Mouse (Mus musculus): ENCODE measurements around the gene Fkbp9. TPM values are rescaled to one million over a fixed set of nuclear protein-coding genes. Genes with fewer than 3 reads are reported as not detected.

The Fkbp9 gene
- polyA plus RNA-seq, 1 experiment from 2014 or later, result 23.9 TPM

DNA sequence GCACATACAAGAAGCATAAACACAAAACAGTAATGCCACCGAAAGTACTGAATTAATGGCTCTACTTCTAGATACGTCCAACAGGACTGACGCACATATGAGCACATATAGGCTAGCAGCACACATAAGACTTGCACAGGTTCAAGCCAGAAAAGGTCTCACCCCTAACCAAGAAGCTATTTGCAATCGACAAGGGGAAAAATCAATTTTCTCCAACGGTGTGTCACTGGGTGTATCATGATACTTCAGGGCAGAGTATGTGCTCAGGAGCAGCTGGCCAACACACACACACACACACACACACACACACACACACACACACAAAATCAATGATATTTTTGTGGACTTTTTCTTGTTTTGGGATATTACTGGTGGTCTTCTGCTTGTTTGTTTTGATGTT is 73.6 kb downstream of the Fkbp9 start:
- Histone ChIP-seq H3K4me1 (ENCODE audit: control insufficient read depth, low read depth, low read length) (peaks cover 85% of the 10 kb centered on the region), H3K4me3 (ENCODE audit: low read depth, low read length) (no peak overlapping the region), H3K9me3 (replicated peaks; ENCODE audit: control insufficient read depth, low read length) (no peaks in the 10 kb centered on the region), H3K27ac (ENCODE audit: low read length) (peak overlapping the region; percentile 100), H3K27me3 (ENCODE audit: control insufficient read depth, insufficient read depth, low read depth, low read length) (no peaks in the 10 kb centered on the region), H3K9ac (ENCODE audit: low read depth, low read length) (no peak overlapping the region), H3K36me3 (ENCODE audit: control insufficient read depth, insufficient read depth) (peaks cover 12% of the 10 kb centered on the region), H3K4me2 (ENCODE audit: low read depth, low read length) (peak overlapping the region; percentile 50; the same call in 1 of the 2 replicates)
- ATAC-seq (ENCODE audit: low read depth), result no peak
- WGBS (ENCODE audit: insufficient replicate concordance), result 87% methylated on average over 5 of the region's 5 CpGs

DNA sequence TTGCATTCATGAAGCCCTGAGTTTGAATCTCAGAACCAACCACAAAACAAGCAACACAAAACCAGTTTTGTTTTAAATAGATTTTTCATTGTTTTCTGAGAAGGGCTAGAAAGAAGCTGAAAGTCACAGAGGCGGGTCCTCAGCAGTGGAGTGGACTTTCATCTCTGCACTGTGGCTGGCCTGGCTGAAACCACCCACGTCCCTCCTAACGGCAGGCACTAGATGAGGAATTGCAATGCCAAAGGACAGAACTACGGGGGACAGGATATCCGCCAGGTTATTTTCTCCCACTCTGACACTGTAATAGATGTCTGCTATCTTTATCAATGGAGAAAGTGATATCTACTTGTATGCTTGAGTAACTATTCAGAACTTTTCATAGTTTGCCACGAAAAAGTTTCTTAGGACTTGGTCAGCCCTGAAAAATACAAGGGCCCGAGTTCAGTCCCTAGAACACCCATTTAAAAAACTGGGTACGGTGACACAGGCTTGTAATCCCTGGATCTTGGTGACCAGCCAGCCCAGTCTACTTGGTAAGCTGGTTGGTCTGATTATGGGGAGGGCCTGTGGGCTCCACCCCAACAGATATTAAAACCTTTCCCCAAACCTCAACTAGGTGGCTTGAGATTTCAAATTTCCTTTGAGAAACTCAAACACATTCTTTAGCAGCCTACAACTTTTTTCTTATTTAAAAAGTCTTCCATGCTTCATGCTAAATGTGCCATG is 74.4 kb downstream of the Fkbp9 start:
- Histone ChIP-seq H3K4me2 (ENCODE audit: low read depth, low read length) (peak overlapping the region; percentile 44), H3K36me3 (ENCODE audit: control insufficient read depth, insufficient read depth) (peaks cover 12% of the 10 kb centered on the region), H3K27ac (ENCODE audit: low read length) (peak overlapping the region; percentile 100), H3K4me3 (ENCODE audit: low read depth, low read length) (0 out of 2 replicates have a peak overlapping the region, but pooled peaks have one; percentile 1), H3K4me1 (ENCODE audit: control insufficient read depth, low read depth, low read length) (peaks cover 83% of the 10 kb centered on the region), H3K9ac (ENCODE audit: low read depth, low read length) (0 out of 2 replicates have a peak overlapping the region, but pooled peaks have one; percentile 11), H3K9me3 (replicated peaks; ENCODE audit: control insufficient read depth, low read length) (no peaks in the 10 kb centered on the region), H3K27me3 (ENCODE audit: control insufficient read depth, insufficient read depth, low read depth, low read length) (no peaks in the 10 kb centered on the region)
- ATAC-seq (ENCODE audit: low read depth), result no peak
- WGBS (ENCODE audit: insufficient replicate concordance), result 55% methylated on average over 8 of the region's 8 CpGs

DNA sequence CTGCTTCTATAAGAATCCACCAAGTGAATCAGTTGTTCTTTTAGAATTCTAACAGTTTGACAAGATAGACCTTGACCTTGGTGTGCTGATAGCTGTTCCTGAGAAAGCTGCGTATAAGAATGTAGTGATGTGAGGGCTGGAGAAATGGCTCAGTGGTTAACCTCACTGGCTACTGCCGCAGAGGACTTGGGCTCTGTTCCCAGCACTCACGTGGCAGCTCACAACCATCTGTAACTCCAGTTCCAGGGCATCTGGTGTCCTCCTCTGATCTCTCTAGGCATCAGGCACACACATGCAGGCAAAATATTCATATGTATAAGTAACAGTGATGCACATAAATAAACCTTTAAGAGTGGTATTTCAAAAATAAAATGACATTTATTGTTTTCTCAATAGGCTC is 76.1 kb downstream of the Fkbp9 start:
- Histone ChIP-seq H3K27me3 (ENCODE audit: control insufficient read depth, insufficient read depth, low read depth, low read length) (no peaks in the 10 kb centered on the region), H3K9ac (ENCODE audit: low read depth, low read length) (no peak overlapping the region), H3K4me2 (ENCODE audit: low read depth, low read length) (no peak overlapping the region), H3K27ac (ENCODE audit: low read length) (peak overlapping the region; percentile 100), H3K36me3 (ENCODE audit: control insufficient read depth, insufficient read depth) (peaks cover 12% of the 10 kb centered on the region), H3K4me3 (ENCODE audit: low read depth, low read length) (no peak overlapping the region), H3K4me1 (ENCODE audit: control insufficient read depth, low read depth, low read length) (peaks cover 84% of the 10 kb centered on the region), H3K9me3 (replicated peaks; ENCODE audit: control insufficient read depth, low read length) (no peaks in the 10 kb centered on the region)
- 89% methylated on average over 3 of the region's 3 CpGs for WGBS (ENCODE audit: insufficient replicate concordance)
- no peak for ATAC-seq (ENCODE audit: low read depth)

- Histone ChIP-seq H3K4me2 (ENCODE audit: low read depth, low read length) (no peak overlapping the region), H3K9ac (ENCODE audit: low read depth, low read length) (no peak overlapping the region), H3K4me1 (ENCODE audit: control insufficient read depth, low read depth, low read length) (peaks cover 85% of the 10 kb centered on the region), H3K36me3 (ENCODE audit: control insufficient read depth, insufficient read depth) (peaks cover 12% of the 10 kb centered on the region), H3K4me3 (ENCODE audit: low read depth, low read length) (no peak overlapping the region), H3K9me3 (replicated peaks; ENCODE audit: control insufficient read depth, low read length) (no peaks in the 10 kb centered on the region), H3K27me3 (ENCODE audit: control insufficient read depth, insufficient read depth, low read depth, low read length) (no peaks in the 10 kb centered on the region), H3K27ac (ENCODE audit: low read length) (peak overlapping the region; percentile 52)
- WGBS (ENCODE audit: insufficient replicate concordance), result 57% methylated on average over 2 of the region's 2 CpGs
- ATAC-seq (ENCODE audit: low read depth), result no peak
Observed at GRCm38 (mm10) chr6:56908397-56908796, 76.5 kb downstream of the Fkbp9 start.

- Histone ChIP-seq H3K9me3 (replicated peaks; ENCODE audit: control insufficient read depth, low read length) (no peaks in the 10 kb centered on the region), H3K36me3 (ENCODE audit: control insufficient read depth, insufficient read depth) (peaks cover 12% of the 10 kb centered on the region), H3K27ac (ENCODE audit: low read length) (peak overlapping the region; percentile 77), H3K9ac (ENCODE audit: low read depth, low read length) (peak overlapping the region; percentile 38; the same call in 1 of the 2 replicates), H3K4me2 (ENCODE audit: low read depth, low read length) (no peak overlapping the region; the same call in 1 of the 2 replicates), H3K27me3 (ENCODE audit: control insufficient read depth, insufficient read depth, low read depth, low read length) (no peaks in the 10 kb centered on the region), H3K4me3 (ENCODE audit: low read depth, low read length) (no peak overlapping the region), H3K4me1 (ENCODE audit: control insufficient read depth, low read depth, low read length) (peaks cover 85% of the 10 kb centered on the region)
- WGBS (ENCODE audit: insufficient replicate concordance), result 5% methylated on average over 4 of the region's 4 CpGs
- ATAC-seq (ENCODE audit: low read depth), result peak; percentile 35; the same call in 1 of the 2 replicates
Observed at GRCm38 (mm10) chr6:56908912-56909311, 77.1 kb downstream of the Fkbp9 start.

DNA sequence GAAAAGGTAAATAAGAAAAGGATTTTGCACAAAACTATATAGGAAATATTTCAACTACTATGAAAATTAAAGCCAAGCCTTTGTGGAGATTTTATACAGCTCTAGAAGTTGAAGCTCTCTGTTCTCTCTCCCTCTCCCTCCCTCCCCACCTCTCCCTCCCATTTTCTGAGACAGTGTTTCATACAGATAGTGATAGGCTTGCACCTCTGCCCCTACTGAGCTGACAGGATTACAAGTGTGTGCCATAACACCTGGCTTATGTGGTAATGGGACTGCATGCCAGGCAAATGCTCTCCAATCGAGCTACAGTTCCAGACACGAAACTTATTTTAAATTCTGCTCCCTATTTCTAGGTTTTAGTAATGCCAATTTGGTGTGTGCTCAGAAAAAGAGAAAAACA is 79.1 kb downstream of the Fkbp9 start:
- Histone ChIP-seq H3K36me3 (ENCODE audit: control insufficient read depth, insufficient read depth) (peaks cover 18% of the 10 kb centered on the region), H3K9ac (ENCODE audit: low read depth, low read length) (no peak overlapping the region), H3K4me2 (ENCODE audit: low read depth, low read length) (peak overlapping the region; percentile 50), H3K4me1 (ENCODE audit: control insufficient read depth, low read depth, low read length) (peaks cover 83% of the 10 kb centered on the region), H3K4me3 (ENCODE audit: low read depth, low read length) (peak overlapping the region; percentile 6; the same call in 1 of the 2 replicates), H3K9me3 (replicated peaks; ENCODE audit: control insufficient read depth, low read length) (0 out of 2 replicates have a peak, but pooled peaks cover 3% of the 10 kb centered on the region), H3K27me3 (ENCODE audit: control insufficient read depth, insufficient read depth, low read depth, low read length) (no peaks in the 10 kb centered on the region), H3K27ac (ENCODE audit: low read length) (peak overlapping the region; percentile 85)
- ATAC-seq (ENCODE audit: low read depth), result peak; percentile 93
- WGBS (ENCODE audit: insufficient replicate concordance), result 28% methylated on average over 2 of the region's 2 CpGs

DNA sequence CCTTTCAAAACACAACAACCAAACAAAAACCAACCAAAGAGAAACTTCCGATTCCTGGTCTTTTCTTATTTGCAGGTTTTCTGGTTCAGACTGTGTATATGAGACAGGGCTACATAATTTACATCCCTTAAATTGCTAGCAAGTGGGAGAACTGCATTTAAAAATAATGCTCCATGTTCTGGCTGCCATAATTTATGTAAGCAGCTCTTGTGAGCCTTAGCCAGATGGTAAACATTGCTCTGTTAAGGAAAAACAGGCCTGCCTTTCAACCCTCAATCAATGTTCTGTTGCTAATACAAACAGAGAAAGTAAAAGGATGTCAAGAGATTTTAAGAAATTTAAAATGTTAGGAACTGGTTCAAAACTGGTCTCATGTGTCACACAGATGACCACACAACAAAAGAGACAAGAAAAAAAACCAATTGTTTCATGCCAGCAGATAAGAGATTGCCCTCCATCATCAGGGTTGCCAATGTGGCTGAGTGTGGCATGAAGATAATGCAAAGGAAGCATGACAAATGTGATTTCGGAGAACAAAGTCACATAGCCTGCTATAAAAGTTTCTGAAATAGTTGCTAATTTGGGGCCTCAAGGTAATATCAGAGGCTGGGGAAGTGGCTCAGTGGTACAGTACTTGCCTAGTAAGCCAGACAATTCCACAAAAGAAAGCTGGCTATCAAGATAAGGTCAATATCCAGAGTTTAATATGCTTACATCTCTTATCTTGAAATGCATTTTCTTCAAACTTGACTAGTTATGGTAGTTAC is 81.4 kb downstream of the Fkbp9 start:
- Histone ChIP-seq H3K36me3 (ENCODE audit: control insufficient read depth, insufficient read depth) (peaks cover 7% of the 10 kb centered on the region), H3K9ac (ENCODE audit: low read depth, low read length) (no peak overlapping the region; the same call in none of the 2 replicates), H3K27me3 (ENCODE audit: control insufficient read depth, insufficient read depth, low read depth, low read length) (no peaks in the 10 kb centered on the region), H3K4me2 (ENCODE audit: low read depth, low read length) (peak overlapping the region; percentile 4), H3K27ac (ENCODE audit: low read length) (peak overlapping the region; percentile 62), H3K9me3 (replicated peaks; ENCODE audit: control insufficient read depth, low read length) (0 out of 2 replicates have a peak, but pooled peaks cover 3% of the 10 kb centered on the region), H3K4me3 (ENCODE audit: low read depth, low read length) (no peak overlapping the region), H3K4me1 (ENCODE audit: control insufficient read depth, low read depth, low read length) (peaks cover 81% of the 10 kb centered on the region)
- WGBS (ENCODE audit: insufficient replicate concordance), result 39% methylated on average over 2 of the region's 2 CpGs
- no peak for ATAC-seq (ENCODE audit: low read depth)

- Histone ChIP-seq H3K4me1 (ENCODE audit: control insufficient read depth, low read depth, low read length) (peaks cover 80% of the 10 kb centered on the region), H3K27me3 (ENCODE audit: control insufficient read depth, insufficient read depth, low read depth, low read length) (no peaks in the 10 kb centered on the region), H3K9me3 (replicated peaks; ENCODE audit: control insufficient read depth, low read length) (0 out of 2 replicates have a peak, but pooled peaks cover 3% of the 10 kb centered on the region), H3K27ac (ENCODE audit: low read length) (peak overlapping the region; percentile 97), H3K4me3 (ENCODE audit: low read depth, low read length) (peak overlapping the region; percentile 56), H3K36me3 (ENCODE audit: control insufficient read depth, insufficient read depth) (peaks cover 6% of the 10 kb centered on the region), H3K9ac (ENCODE audit: low read depth, low read length) (peak overlapping the region; percentile 40), H3K4me2 (ENCODE audit: low read depth, low read length) (peak overlapping the region; percentile 68)
- ATAC-seq (ENCODE audit: low read depth), result no peak
- 49% methylated on average over 2 of the region's 2 CpGs for WGBS (ENCODE audit: insufficient replicate concordance)
Observed at GRCm38 (mm10) chr6:56916279-56916678, 84.4 kb downstream of the Fkbp9 start.
